Mouse (Mus musculus) midbrain, embryonic 15.5 days (tissue): ENCODE results near the gene Khdc1c. TPM values are rescaled to one million over a fixed set of nuclear protein-coding genes. Genes with fewer than 3 reads are reported as not detected.
A peak's percentile ranks its signal among the peaks of the same experiment; 100 is the strongest.

Experiments
- ATAC-seq: fragments of 200-750 bp; cut with Nextera tagmentation; replicated peaks from 2 replicates; pipeline ENCODE4 v1.8.0; 2017; ENCODE audit warnings: moderate TSS enrichment
- H3K27ac ChIP-seq: fragments of 300-500 bp; sonication (generic); 2 replicates; pipeline ENCODE4 v1.5.1; 2015; ENCODE audit warnings: mild to moderate bottlenecking, inconsistent platforms
- H3K27me3 ChIP-seq: fragments of 300-500 bp; sonication (generic); replicated peaks from 2 replicates; pipeline ENCODE4 v1.6.1; 2015; ENCODE audit warnings: inconsistent platforms
- H3K36me3 ChIP-seq: fragments of 300-500 bp; sonication (generic); replicated peaks from 2 replicates; pipeline ENCODE4 v1.6.1; 2015; ENCODE audit warnings: inconsistent platforms
- H3K4me1 ChIP-seq: fragments of 300-500 bp; sonication (generic); 2 replicates; pipeline ENCODE4 v1.6.1; 2015; ENCODE audit warnings: inconsistent platforms
- H3K4me2 ChIP-seq: fragments of 300-500 bp; sonication (generic); 2 replicates; pipeline ENCODE4 v1.6.1; 2015; ENCODE audit warnings: inconsistent platforms, mild to moderate bottlenecking, moderate library complexity
- H3K4me3 ChIP-seq: fragments of 300-500 bp; sonication (generic); 2 replicates; pipeline ENCODE4 v1.5.1; 2015; ENCODE audit warnings: mild to moderate bottlenecking, inconsistent platforms
- H3K9ac ChIP-seq: fragments of 300-500 bp; sonication (generic); 2 replicates; pipeline ENCODE4 v1.6.1; 2015; ENCODE audit warnings: mild to moderate bottlenecking, inconsistent platforms
- H3K9me3 ChIP-seq: fragments of 300-500 bp; sonication (generic); 2 replicates; pipeline ENCODE4 v1.6.1; 2016; ENCODE audit warnings: inconsistent platforms
- WGBS: fragments of 180-500 bp; shearing (Covaris S2); methylation state at CpG from one replicate; pipeline ENCODE4 v1.1.7; 2015; ENCODE audit warnings: mixed read lengths; 5-methylcytosine and 5-hydroxymethylcytosine counted together
- polyA plus RNA-seq: library from polyadenylated mRNA; unstranded; fragments of >200 nt; fragmentation: Nextera tagmentation; extraction: Ambion mirVana; gene quantifications from 2 replicates; pipeline ENCODE4 v1.2.1, GENCODE M21; 2015

Khdc1c gene
- polyA plus RNA-seq, 1 experiment from 2014 or later, result not detected

DNA sequence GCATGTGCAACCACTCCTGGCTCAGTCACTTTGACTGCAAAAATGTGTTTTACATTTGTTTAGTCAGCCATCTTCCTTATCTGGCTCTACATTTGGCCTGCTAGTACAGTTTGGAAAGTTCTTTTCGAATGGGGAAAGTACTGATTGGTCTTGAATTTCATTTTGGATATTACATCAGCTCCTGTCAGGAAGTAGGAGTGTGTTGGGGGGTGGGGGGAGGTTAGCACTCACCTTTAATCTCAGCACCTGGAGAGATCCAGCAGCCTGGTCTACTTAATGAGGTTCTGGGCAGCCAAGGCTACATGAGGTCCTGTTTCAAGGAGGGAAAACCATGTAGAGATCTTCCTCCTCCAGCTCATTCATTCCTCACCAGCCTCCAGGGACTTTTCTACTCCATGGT is 15.1 kb downstream of the Khdc1c start, which contains the start of gene Khdc1b:
TSS of gene Khdc1b (plus strand) at position 301 of the 400 bp plus-strand sequence.
- Histone ChIP-seq H3K36me3 (no peaks in the 10 kb centered on the region), H3K4me1 (no peaks in the 10 kb centered on the region), H3K9ac (no peak within 1 kb of the TSS), H3K27ac (no peak within 1 kb of the TSS), H3K4me2 (no peak within 1 kb of the TSS), H3K27me3 (no peaks in the 10 kb centered on the region), H3K9me3 (no peaks in the 10 kb centered on the region), H3K4me3 (no peak within 1 kb of the TSS)
- 97% methylated on average over 1 of the region's 1 CpGs for WGBS
- no peak for ATAC-seq

DNA sequence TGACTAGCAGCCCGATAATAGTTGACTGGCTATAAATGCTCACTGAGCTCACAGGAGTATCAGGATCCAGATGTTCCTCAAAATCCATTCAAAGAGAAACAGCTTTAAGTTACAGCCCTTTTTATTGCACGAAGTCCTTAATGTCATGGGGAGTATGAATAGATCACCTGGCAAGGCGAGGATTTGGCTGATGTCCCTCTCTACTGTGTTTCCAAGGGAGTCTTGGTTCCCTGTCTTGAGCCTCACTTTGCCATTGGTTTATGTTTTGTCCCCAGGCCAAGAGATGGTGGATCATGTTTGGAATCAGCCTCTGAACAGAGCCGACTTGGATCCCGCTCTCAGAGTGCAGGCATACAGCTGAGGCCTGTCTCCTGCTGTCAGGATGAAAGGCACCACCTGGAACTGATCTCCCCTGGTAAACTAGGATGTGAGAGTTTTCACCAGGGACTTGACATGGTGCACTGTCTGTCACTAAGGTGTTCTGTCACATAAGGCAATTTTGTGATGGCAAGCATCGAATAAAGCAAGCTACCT is 23.1 kb downstream of the Khdc1c start:
- 86% methylated on average over 6 of the region's 6 CpGs for WGBS

DNA sequence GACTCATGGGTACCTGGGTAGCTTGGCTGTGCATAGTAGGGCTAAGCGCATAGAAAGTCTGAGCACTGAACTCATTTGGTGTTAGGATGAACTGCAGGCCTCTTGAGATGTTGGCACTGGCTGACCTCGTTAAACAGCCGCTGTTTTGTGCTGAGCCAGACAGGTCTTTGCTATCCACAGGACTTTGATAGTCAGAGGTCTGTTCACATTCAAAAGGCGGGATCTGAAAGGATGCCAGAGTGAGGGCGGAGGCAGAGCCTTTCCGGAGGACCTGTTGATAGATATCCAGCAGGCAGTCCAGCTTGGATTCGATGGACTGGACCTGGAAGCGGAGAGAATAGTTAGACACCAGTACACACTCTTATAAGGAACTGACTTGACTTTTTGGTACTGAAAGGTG is 34.7 kb downstream of the Khdc1c start:
- no peak overlapping the region for H3K9ac ChIP-seq
- no peaks in the 10 kb centered on the region for H3K36me3 ChIP-seq
- no peak overlapping the region for H3K27ac ChIP-seq
- H3K27me3 ChIP-seq, result no peaks in the 10 kb centered on the region
- H3K4me2 ChIP-seq, result no peak overlapping the region
- whole genome bisulfite sequencing, result 89% methylated on average over 8 of the region's 8 CpGs
- no peaks in the 10 kb centered on the region for H3K4me1 ChIP-seq
- H3K9me3 ChIP-seq, result no peaks in the 10 kb centered on the region
- ATAC-seq, result no peak
- no peak overlapping the region for H3K4me3 ChIP-seq

More for the DNA sequence above, 23.1 kb downstream of the Khdc1c start:
- Histone ChIP-seq H3K27ac (no peak overlapping the region), H3K36me3 (no peaks in the 10 kb centered on the region), H3K4me1 (no peaks in the 10 kb centered on the region), H3K9ac (no peak overlapping the region), H3K4me2 (no peak overlapping the region), H3K4me3 (no peak overlapping the region), H3K9me3 (no peaks in the 10 kb centered on the region), H3K27me3 (no peaks in the 10 kb centered on the region)
- ATAC-seq, result no peak

DNA sequence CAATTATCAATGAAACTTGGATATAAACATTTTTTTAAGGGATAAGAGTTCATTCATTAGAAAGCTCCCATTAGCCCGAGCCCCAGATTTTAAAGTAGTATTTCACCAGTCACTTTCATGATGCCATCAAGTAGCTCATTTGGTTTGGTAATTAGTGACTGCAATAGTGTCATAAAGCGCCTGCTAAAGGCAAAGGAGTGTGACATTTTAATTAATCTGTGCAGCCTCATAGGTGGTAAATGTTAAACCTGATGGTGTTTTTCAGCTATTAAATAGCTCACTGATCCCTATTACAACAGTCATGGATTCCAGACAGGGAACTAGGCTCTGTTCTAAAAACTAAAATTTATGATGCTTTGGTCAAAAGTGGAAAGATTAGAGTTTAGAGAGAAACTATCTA is 39.1 kb downstream of the Khdc1c start:
- no peaks in the 10 kb centered on the region for H3K27me3 ChIP-seq
- H3K4me3 ChIP-seq, result no peak overlapping the region
- ATAC-seq, result no peak
- H3K9me3 ChIP-seq, result no peaks in the 10 kb centered on the region
- 45% methylated on average over 2 of the region's 2 CpGs for WGBS
- no peak overlapping the region for H3K9ac ChIP-seq
- H3K36me3 ChIP-seq, result no peaks in the 10 kb centered on the region
- H3K27ac ChIP-seq, result no peak overlapping the region
- no peaks in the 10 kb centered on the region for H3K4me1 ChIP-seq
- H3K4me2 ChIP-seq, result no peak overlapping the region

DNA sequence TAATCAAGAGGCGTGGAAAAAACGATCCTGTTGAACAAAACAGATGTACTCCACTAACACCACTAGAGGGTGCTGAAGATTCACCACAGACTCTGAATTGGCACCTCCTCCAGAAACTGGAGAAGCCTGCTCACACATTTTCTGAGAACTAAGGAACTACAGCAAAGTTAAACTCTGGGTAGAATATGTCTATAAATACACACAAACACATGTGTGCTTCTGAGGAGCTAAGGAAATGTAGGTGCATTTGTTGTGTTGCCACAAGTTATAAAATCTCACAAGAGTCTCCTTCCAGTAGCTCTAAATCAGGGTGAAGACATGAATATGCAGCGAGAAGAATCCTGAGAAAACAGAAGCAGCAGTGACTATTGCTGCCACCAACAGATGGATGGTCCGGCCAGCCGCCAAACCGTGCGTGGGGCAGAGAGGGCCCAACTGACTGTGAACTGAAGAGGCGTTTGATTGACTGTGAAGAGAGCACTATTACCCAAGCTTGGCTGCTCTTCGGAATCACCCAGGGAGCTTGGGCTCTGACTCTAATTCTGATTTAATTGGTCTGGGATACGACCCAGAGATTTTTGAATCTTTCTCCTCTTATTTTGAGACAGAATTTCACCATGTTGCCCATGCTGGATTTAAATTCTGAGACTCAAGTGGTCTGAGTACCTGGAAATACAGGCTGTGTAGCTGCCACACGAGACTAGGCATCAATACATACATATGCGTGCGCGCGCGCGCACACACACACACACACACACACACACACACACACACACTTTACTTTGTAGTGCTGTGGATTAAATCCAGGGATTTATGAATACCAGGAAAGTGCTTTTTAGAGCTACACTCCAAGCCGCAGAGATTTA is 43.4 kb downstream of the Khdc1c start:
- H3K4me2 ChIP-seq, result no peak overlapping the region; the same call in 1 of the 2 replicates

DNA sequence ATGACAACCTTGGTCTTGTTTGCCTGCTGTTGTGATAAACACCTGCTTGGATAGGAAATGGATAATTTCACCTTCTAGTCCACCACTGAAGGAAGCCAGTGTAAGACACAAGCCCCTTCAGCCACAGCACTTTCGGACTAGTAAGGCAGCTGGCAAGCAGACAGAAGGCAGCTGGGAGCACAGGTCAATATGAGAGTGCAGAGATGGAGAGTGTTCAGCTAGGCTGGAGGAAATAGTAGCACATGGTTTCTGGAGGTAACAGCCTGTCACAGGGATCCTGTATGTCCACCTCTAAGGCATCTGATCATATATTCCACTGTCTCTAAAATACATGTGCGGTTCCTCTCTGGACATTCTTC is 44.0 kb downstream of the Khdc1c start:
- H3K27ac ChIP-seq, result no peak overlapping the region
- no peak for ATAC-seq

More for the DNA sequence above, 43.4 kb downstream of the Khdc1c start:
- Histone ChIP-seq H3K27ac (peak overlapping the region; percentile 10; the same call in 1 of the 2 replicates), H3K36me3 (no peaks in the 10 kb centered on the region), H3K4me3 (no peak overlapping the region), H3K9me3 (no peaks in the 10 kb centered on the region), H3K4me1 (no peaks in the 10 kb centered on the region), H3K9ac (no peak overlapping the region), H3K27me3 (no peaks in the 10 kb centered on the region)
- WGBS, result 50% methylated on average over 18 of the region's 18 CpGs
- ATAC-seq, result peak; percentile 93

DNA sequence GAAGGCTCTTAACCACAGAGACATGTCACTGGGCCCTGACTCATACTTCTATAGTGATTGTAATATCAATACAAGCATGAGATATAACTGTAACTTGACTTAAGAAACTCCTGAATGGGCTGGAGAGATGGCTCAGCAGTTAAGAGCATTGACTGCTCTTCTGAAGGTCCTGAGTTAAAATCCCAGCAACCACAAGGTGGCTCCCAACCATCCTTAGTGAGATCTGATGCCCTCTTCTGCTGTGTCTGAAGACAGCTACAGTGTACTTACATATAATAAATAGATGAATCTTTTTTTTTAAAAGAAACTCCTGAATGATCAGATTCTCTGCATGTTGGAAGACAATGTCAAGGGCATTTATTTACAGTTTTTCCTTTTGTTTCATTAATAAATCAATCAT is 51.2 kb downstream of the Khdc1c start:
- H3K4me1 ChIP-seq, result no peaks in the 10 kb centered on the region
- ATAC-seq, result no peak
- no peak overlapping the region for H3K9ac ChIP-seq
- H3K36me3 ChIP-seq, result no peaks in the 10 kb centered on the region
- H3K27ac ChIP-seq, result no peak overlapping the region
- no peak overlapping the region for H3K4me3 ChIP-seq
- H3K4me2 ChIP-seq, result no peak overlapping the region
- no peaks in the 10 kb centered on the region for H3K27me3 ChIP-seq
- no peaks in the 10 kb centered on the region for H3K9me3 ChIP-seq

More for the DNA sequence above, 44.0 kb downstream of the Khdc1c start:
- Histone ChIP-seq H3K27me3 (no peaks in the 10 kb centered on the region), H3K36me3 (no peaks in the 10 kb centered on the region), H3K4me2 (no peak overlapping the region), H3K9ac (no peak overlapping the region), H3K9me3 (no peaks in the 10 kb centered on the region), H3K4me3 (no peak overlapping the region), H3K4me1 (no peaks in the 10 kb centered on the region)
- 88% methylated on average over 2 of the region's 2 CpGs for WGBS

Other genes with a start within 250 kb of the Khdc1c start
- gene Tmem14a, start 149.8 kb upstream of the Khdc1c start, polyA plus RNA-seq, result 15.5 and 16.3 TPM in 2 replicates
- 0.25 and 0.33 TPM in 2 replicates for gene Gsta3, start 127.7 kb upstream of the Khdc1c start, polyA plus RNA-seq
- gene Khdc1a, start 18.7 kb upstream of the Khdc1c start, polyA plus RNA-seq, result not detected in 2 replicates
- gene Khdc1b, start 15.2 kb downstream of the Khdc1c start, polyA plus RNA-seq, result 0.14 TPM in 1 of 2 replicates, not detected in the other